Mouse (Mus musculus) embryonic facial prominence, embryonic 14.5 days (tissue): ENCODE results near the gene Odf3. TPM values are rescaled to one million over a fixed set of nuclear protein-coding genes. Genes with fewer than 3 reads are reported as not detected.

Experiments used
- polyA plus RNA-seq: library from polyadenylated mRNA; unstranded; fragments of >200 nt; fragmentation: Nextera tagmentation; extraction: Ambion mirVana; gene quantifications from 2 replicates; pipeline ENCODE4 v1.2.1, GENCODE M21; 2014

Gene Odf3
- polyA plus RNA-seq, 1 experiment from 2014 or later: not detected

Other genes starting within 250 kb of the Odf3 start
- gene Olfr46, start 246.5 kb upstream of the Odf3 start, polyA plus RNA-seq: not detected in 2 replicates
- gene Olfr61, start 218.8 kb upstream of the Odf3 start, polyA plus RNA-seq: not detected in 2 replicates
- not detected in 2 replicates for gene Olfr53, start 201.4 kb upstream of the Odf3 start, polyA plus RNA-seq
- 0.20 TPM in 1 of 2 replicates, not detected in the other for gene Olfr539, start 187.9 kb upstream of the Odf3 start, polyA plus RNA-seq
- not detected in 2 replicates for gene Olfr45, start 165.9 kb upstream of the Odf3 start, polyA plus RNA-seq
- gene Olfr541, start 150.5 kb upstream of the Odf3 start, polyA plus RNA-seq: not detected in 2 replicates
- not detected in 2 replicates for gene Cyp2e1, start 84.1 kb upstream of the Odf3 start, polyA plus RNA-seq
- 0.35 and 0.69 TPM in 2 replicates for gene Syce1, start 60.0 kb upstream of the Odf3 start, polyA plus RNA-seq
- 1.4 and 2.3 TPM in 2 replicates for gene Zfp941, start 25.6 kb upstream of the Odf3 start, polyA plus RNA-seq
- gene Urah, start 12.8 kb upstream of the Odf3 start, polyA plus RNA-seq: 7.6 and 12.9 TPM in 2 replicates
- gene Scgb1c1, start 2.3 kb upstream of the Odf3 start, polyA plus RNA-seq: 0.88 and 3.6 TPM in 2 replicates
- not detected in 2 replicates for gene Gm45785, start 8.5 kb downstream of the Odf3 start, polyA plus RNA-seq
- 76.0 and 80.0 TPM in 2 replicates for gene Ric8a, start 9.2 kb downstream of the Odf3 start, polyA plus RNA-seq
- 65.4 and 75.3 TPM in 2 replicates for gene Bet1l, start 9.8 kb downstream of the Odf3 start, polyA plus RNA-seq
- gene Psmd13, start 34.2 kb downstream of the Odf3 start, polyA plus RNA-seq: 127 and 140 TPM in 2 replicates
- gene Sirt3, start 34.5 kb downstream of the Odf3 start, polyA plus RNA-seq: 18.3 and 19.9 TPM in 2 replicates
- gene Cox8b, start 52.6 kb downstream of the Odf3 start, polyA plus RNA-seq: 55.5 and 92.1 TPM in 2 replicates
- gene Nlrp6, start 73.1 kb downstream of the Odf3 start, polyA plus RNA-seq: 0.19 and 0.42 TPM in 2 replicates
- gene Pgghg, start 93.6 kb downstream of the Odf3 start, polyA plus RNA-seq: 22.7 and 25.5 TPM in 2 replicates
- gene Ifitm5, start 102.5 kb downstream of the Odf3 start, polyA plus RNA-seq: 108 and 179 TPM in 2 replicates
- 0.89 TPM in 1 of 2 replicates, not detected in the other for gene Gm45717, start 108.1 kb downstream of the Odf3 start, polyA plus RNA-seq
- 1,406 and 1,438 TPM in 2 replicates for gene Ifitm2, start 108.2 kb downstream of the Odf3 start, polyA plus RNA-seq
- gene Ifitm1, start 119.4 kb downstream of the Odf3 start, polyA plus RNA-seq: 63.4 and 76.6 TPM in 2 replicates
- 170 and 178 TPM in 2 replicates for gene Ifitm3, start 163.0 kb downstream of the Odf3 start, polyA plus RNA-seq
- 1.6 and 2.1 TPM in 2 replicates for gene Ifitm6, start 170.1 kb downstream of the Odf3 start, polyA plus RNA-seq
- not detected in 2 replicates for gene Gm17387, start 181.3 kb downstream of the Odf3 start, polyA plus RNA-seq
- 6.6 and 10.3 TPM in 2 replicates for gene B4galnt4, start 213.3 kb downstream of the Odf3 start, polyA plus RNA-seq
- 30.0 and 33.5 TPM in 2 replicates for gene Pkp3, start 230.4 kb downstream of the Odf3 start, polyA plus RNA-seq